Mouse (Mus musculus) spleen, adult 2 months (tissue): ENCODE measurements around the gene Agpat3.

Source experiments
- CTCF ChIP-seq: fragments of 200-500 bp; IDR thresholded peaks from 2 replicates; pipeline ENCODE4 v1.5.1; 2011; ENCODE audit warnings: mild to moderate bottlenecking, inconsistent platforms; ENCODE audit not compliant: insufficient read depth, insufficient read length, insufficient replicate concordance; ENCODE audit errors: extremely low read depth
- POLR2A ChIP-seq: fragments of 200-500 bp; IDR thresholded peaks from 2 replicates; pipeline ENCODE4 v1.6.1; 2011; ENCODE audit warnings: low read depth, low read length, inconsistent platforms

DNA sequence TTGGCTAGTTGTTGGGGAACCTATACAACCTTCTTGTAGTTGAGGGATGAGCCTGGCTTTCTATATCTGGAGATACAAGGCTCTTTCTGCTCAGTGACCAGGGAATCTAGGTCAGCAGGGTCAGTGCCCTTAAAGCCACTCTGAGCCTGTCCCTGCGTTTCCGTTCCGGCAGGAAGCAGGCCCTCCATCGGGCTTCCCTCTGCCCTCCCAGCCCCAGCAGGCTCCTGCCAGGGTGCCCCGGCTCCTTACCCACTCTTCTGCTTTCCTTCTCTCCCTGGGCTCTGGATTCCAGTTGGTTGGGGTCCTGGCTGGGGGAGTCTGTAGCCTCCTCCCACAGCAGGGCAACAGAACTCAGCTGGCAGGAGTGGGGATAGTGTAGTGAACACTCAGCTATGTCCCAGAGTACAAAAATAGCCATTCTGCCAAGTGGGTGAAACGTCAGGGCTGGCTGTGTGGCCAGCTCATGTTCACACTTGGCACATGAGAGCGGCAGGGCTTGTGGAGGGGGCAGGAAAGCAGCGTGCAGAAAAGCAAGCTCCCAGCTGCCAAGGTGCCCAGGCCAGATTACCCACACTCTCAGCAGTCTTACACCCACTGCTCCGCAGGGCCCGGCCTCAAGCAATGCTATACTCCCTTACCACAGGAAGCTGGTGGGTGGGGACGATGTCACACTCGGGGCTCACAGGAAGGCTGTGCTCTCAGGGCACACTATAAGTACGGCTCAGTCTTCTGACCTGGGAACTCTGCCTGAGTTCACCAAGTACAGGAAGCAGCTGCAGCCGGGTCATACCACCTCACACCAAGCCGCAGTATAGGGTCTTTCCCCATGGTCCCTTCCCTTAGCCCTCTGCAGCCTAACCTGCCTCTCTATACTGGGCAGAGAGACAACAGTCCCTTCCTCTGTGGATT, 54.5 kb downstream of the Agpat3 start:
- TF ChIP-seq CTCF = no peak
- peak; percentile 97 for TF ChIP-seq POLR2A
